Mouse (Mus musculus): Measurements from ENCODE around the gene Mtx1. TPM values are rescaled to one million over a fixed set of nuclear protein-coding genes. Genes with fewer than 3 reads are reported as not detected.

Gene Mtx1
- total RNA-seq, 2 experiments from 2014 or later: 100 to 102 TPM

GRCm38 (mm10) chr3:89206079-89206478 lies 20.8 kb downstream of the Mtx1 start:
- Histone ChIP-seq H3K27ac (no peak overlapping the region), H3K4me3 (no peak overlapping the region)
- TF ChIP-seq CTCF (conservative IDR thresholded peaks at IDR 0.05): no peak
- no peak for DNase-seq (ENCODE audit: low spot score in 2 of 2)

GRCm38 (mm10) chr3:89203142-89203514 lies 23.8 kb downstream of the Mtx1 start:
- Histone ChIP-seq H3K4me3 (peak overlapping the region; percentile 84), H3K27ac (peak overlapping the region; percentile 89)
- no peak for DNase-seq (ENCODE audit: low spot score in 2 of 2)
- no peak for TF ChIP-seq CTCF (conservative IDR thresholded peaks at IDR 0.05)

GRCm38 (mm10) chr3:89202253-89203141 lies 24.4 kb downstream of the Mtx1 start, which contains the start of gene Gba:
Gene Gba, plus strand, starts transcription at chr3:89202928.
- H3K4me3 ChIP-seq: peak within 1 kb of the TSS; percentile 84
- peak; percentile 84 to 85 for DNase-seq (ENCODE audit: low spot score in 2 of 2)
- no peak for TF ChIP-seq CTCF (conservative IDR thresholded peaks at IDR 0.05)
- peak within 1 kb of the TSS; percentile 89 for H3K27ac ChIP-seq

GRCm38 (mm10) chr3:89199839-89200238 lies 27.0 kb downstream of the Mtx1 start:
- no peak for DNase-seq (ENCODE audit: low spot score in 2 of 2)
- H3K4me3 ChIP-seq: no peak overlapping the region
- no peak for TF ChIP-seq CTCF (conservative IDR thresholded peaks at IDR 0.05)
- H3K27ac ChIP-seq: no peak overlapping the region

- peak; percentile 70 for TF ChIP-seq CTCF (conservative IDR thresholded peaks at IDR 0.05)
- DNase-seq (ENCODE audit: low spot score in 2 of 2): peak; percentile 82 to 87
- peak overlapping the region; percentile 58 for H3K4me3 ChIP-seq
- peak overlapping the region; percentile 87 for H3K27ac ChIP-seq
Measured at GRCm38 (mm10) chr3:89195979-89196877, 30.7 kb downstream of the Mtx1 start.

- H3K27ac ChIP-seq: no peak overlapping the region
- H3K4me3 ChIP-seq: no peak overlapping the region
- DNase-seq (ENCODE audit: low spot score in 2 of 2): no peak
- peak; percentile 64 for TF ChIP-seq CTCF (conservative IDR thresholded peaks at IDR 0.05)
Measured at GRCm38 (mm10) chr3:89193853-89194252, 33.0 kb downstream of the Mtx1 start.

- TF ChIP-seq CTCF (conservative IDR thresholded peaks at IDR 0.05): no peak
- Histone ChIP-seq H3K27ac (no peak overlapping the region), H3K4me3 (no peak overlapping the region)
- no peak for DNase-seq (ENCODE audit: low spot score in 2 of 2)
Measured at GRCm38 (mm10) chr3:89193351-89193750, 33.5 kb downstream of the Mtx1 start.

GRCm38 (mm10) chr3:89190436-89190835 lies 36.5 kb downstream of the Mtx1 start:
- no peak overlapping the region for H3K4me3 ChIP-seq
- no peak for DNase-seq (ENCODE audit: low spot score in 2 of 2)
- no peak overlapping the region for H3K27ac ChIP-seq
- no peak for TF ChIP-seq CTCF (conservative IDR thresholded peaks at IDR 0.05)

- no peak for TF ChIP-seq CTCF (conservative IDR thresholded peaks at IDR 0.05)
- no peak for DNase-seq (ENCODE audit: low spot score in 2 of 2)
- Histone ChIP-seq H3K27ac (no peak overlapping the region), H3K4me3 (no peak overlapping the region)
Measured at GRCm38 (mm10) chr3:89188478-89188875, 38.4 kb downstream of the Mtx1 start.

- no peak for TF ChIP-seq CTCF (conservative IDR thresholded peaks at IDR 0.05)
- Histone ChIP-seq H3K27ac (no peak overlapping the region), H3K4me3 (no peak overlapping the region)
- no peak for DNase-seq (ENCODE audit: low spot score in 2 of 2)
Measured at GRCm38 (mm10) chr3:89187690-89188477, 39.0 kb downstream of the Mtx1 start.

- H3K4me3 ChIP-seq: no peak overlapping the region
- no peak for DNase-seq (ENCODE audit: low spot score in 2 of 2)
- no peak for TF ChIP-seq CTCF (conservative IDR thresholded peaks at IDR 0.05)
- no peak overlapping the region for H3K27ac ChIP-seq
Measured at GRCm38 (mm10) chr3:89187197-89187596, 39.7 kb downstream of the Mtx1 start.

GRCm38 (mm10) chr3:89183959-89184315 lies 43.0 kb downstream of the Mtx1 start:
- peak overlapping the region; percentile 88 for H3K4me3 ChIP-seq
- DNase-seq (ENCODE audit: low spot score in 2 of 2): no peak
- no peak for TF ChIP-seq CTCF (conservative IDR thresholded peaks at IDR 0.05)
- H3K27ac ChIP-seq: peak overlapping the region; percentile 98
